Mouse (Mus musculus) heart, embryonic 14.5 days (tissue): ENCODE data around the gene Cfap65. TPM values are rescaled to one million over a fixed set of nuclear protein-coding genes. Genes with fewer than 3 reads are reported as not detected.

Experiments
- ATAC-seq: fragments of 200-750 bp; cut with Nextera tagmentation; 2 replicates; pipeline ENCODE4 v1.8.0; 2017; ENCODE audit warnings: low read depth, moderate TSS enrichment; ENCODE audit not compliant: insufficient number of reproducible peaks, insufficient read depth, low FRiP score
- H3K27ac ChIP-seq, 2 experiments: fragments of 200-500 bp in 1 of 2; fragments of 300-500 bp in 1 of 2; sonication (generic) in 1 of 2; replicated peaks in 1 of 2; 2 replicates each; pipeline ENCODE4 v1.5.1; 2012 to 2014; ENCODE audit warnings: low read depth in 2 of 2, low read length in 2 of 2, control low read depth in 1 of 2, mild to moderate bottlenecking in 1 of 2, mixed read lengths in 1 of 2; ENCODE audit not compliant: control insufficient read depth in 1 of 2, insufficient read depth in 1 of 2
- H3K27me3 ChIP-seq: fragments of 300-500 bp; sonication (generic); 2 replicates; pipeline ENCODE4 v1.6.1; 2014; ENCODE audit warnings: mild to moderate bottlenecking, low read length, control low read depth; ENCODE audit not compliant: control insufficient read depth, insufficient read depth
- H3K36me3 ChIP-seq: fragments of 300-500 bp; sonication (generic); 2 replicates; pipeline ENCODE4 v1.6.1; 2014; ENCODE audit warnings: mild to moderate bottlenecking, control low read depth, low read length, mixed read lengths; ENCODE audit not compliant: control insufficient read depth, insufficient read depth
- H3K4me1 ChIP-seq, 2 experiments: fragments of 200-500 bp in 1 of 2; fragments of 300-500 bp in 1 of 2; sonication (generic) in 1 of 2; 2 replicates each; pipeline ENCODE4 v1.6.1; 2012 to 2014; ENCODE audit warnings: low read length in 2 of 2, control low read depth in 1 of 2, mixed read lengths in 1 of 2; ENCODE audit not compliant: control insufficient read depth in 2 of 2, insufficient read depth in 2 of 2
- H3K4me2 ChIP-seq: fragments of 300-500 bp; sonication (generic); 2 replicates; pipeline ENCODE4 v1.6.1; 2014; ENCODE audit warnings: mild to moderate bottlenecking, low read length
- H3K4me3 ChIP-seq, 2 experiments: fragments of 200-500 bp in 1 of 2; fragments of 300-500 bp in 1 of 2; sonication (generic) in 1 of 2; 2 replicates each; pipeline ENCODE4 v1.5.1; 2012 to 2014; ENCODE audit warnings: low read length in 2 of 2, mild to moderate bottlenecking in 2 of 2, control low read depth in 1 of 2, low read depth in 1 of 2, moderate library complexity in 1 of 2; ENCODE audit not compliant: control insufficient read depth in 1 of 2, insufficient read depth in 1 of 2
- H3K9ac ChIP-seq: fragments of 300-500 bp; sonication (generic); 2 replicates; pipeline ENCODE4 v1.6.1; 2014; ENCODE audit warnings: mild to moderate bottlenecking, low read length
- H3K9me3 ChIP-seq: fragments of 300-500 bp; sonication (generic); 2 replicates; pipeline ENCODE4 v1.6.1; 2016; ENCODE audit warnings: low read length, control low read depth; ENCODE audit not compliant: control insufficient read depth
- WGBS: fragments of 180-500 bp; shearing (Covaris S2); extraction: QIAGEN DNeasy Blood & Tissue Kit; methylation state at CpG from one replicate; pipeline ENCODE4 v1.1.7; 2014; 5-methylcytosine and 5-hydroxymethylcytosine counted together
- polyA plus RNA-seq: library from polyadenylated mRNA; unstranded; fragments of >200 nt; fragmentation: Nextera tagmentation; extraction: Ambion mirVana; gene quantifications from 2 replicates; pipeline ENCODE4 v1.2.1, GENCODE M21; 2014

Gene Cfap65
- polyA plus RNA-seq: not detected in 2 replicates

- H3K27me3 ChIP-seq: peaks cover 59% of the 10 kb centered on the region
- H3K9me3 ChIP-seq: no peaks in the 10 kb centered on the region
- H3K27ac ChIP-seq: no peak within 1 kb of the TSS
- H3K9ac ChIP-seq: no peak within 1 kb of the TSS
- no peaks in the 10 kb centered on the region for H3K4me1 ChIP-seq
- ATAC-seq: no peak
- H3K4me3 ChIP-seq: no peak within 1 kb of the TSS; a peak in 1 of 4 replicates
- H3K36me3 ChIP-seq: no peaks in the 10 kb centered on the region
- H3K4me2 ChIP-seq: peak within 1 kb of the TSS; percentile 29
- WGBS: 3% methylated on average over 18 of the region's 18 CpGs
These were observed at the start of gene Cfap65 for GRCm38 (mm10) chr1:74935402-74935801. Gene Cfap65 (minus strand): TSS chr1:74935599.

DNA sequence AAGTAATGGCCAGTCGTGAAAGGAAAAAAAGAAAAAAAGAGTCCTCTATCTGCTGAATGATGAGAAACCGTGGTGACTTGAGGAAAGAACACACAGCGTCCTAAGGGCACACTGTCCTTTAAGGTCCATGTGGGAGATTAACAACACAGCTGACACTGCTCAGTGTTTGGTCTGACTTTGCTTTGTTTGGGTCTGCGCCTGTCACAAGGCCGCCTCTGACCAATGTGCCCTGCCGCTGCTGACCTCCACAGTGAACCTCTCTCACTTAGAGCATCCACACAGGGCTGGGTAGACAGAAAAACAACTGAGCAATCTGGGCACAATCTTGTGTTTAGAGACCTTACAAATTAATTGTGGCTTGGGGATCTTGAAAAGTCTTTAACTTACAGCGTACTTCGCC, 41.6 kb upstream of the Cfap65 start:
- Histone ChIP-seq H3K4me2 (no peak overlapping the region), H3K36me3 (no peaks in the 10 kb centered on the region), H3K9me3 (no peaks in the 10 kb centered on the region), H3K4me1 (no peaks in the 10 kb centered on the region), H3K27me3 (no peaks in the 10 kb centered on the region), H3K9ac (no peak overlapping the region), H3K4me3 (no peak overlapping the region), H3K27ac (no peak overlapping the region)
- no peak for ATAC-seq
- 80% methylated on average over 8 of the region's 8 CpGs for WGBS

DNA sequence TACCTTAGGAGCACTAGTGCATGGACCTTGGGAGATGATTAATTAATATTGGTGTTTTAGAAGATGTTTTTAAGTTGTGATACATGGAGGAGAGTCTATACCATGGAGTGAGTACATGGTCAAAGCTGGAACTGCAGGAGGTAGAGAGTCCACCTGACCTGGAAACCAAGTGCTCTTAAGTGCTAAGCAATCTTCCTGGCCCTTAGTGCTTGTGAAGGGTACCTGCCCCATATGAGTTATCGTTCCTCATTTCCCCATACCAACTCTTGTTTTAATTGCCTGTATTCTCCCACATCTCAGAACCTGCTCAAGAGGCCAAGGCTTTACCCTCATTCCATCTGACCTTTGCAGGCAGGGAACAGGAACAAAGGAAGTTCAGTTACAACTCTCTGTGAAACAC, 40.5 kb upstream of the Cfap65 start:
- H3K4me1 ChIP-seq: no peaks in the 10 kb centered on the region
- H3K36me3 ChIP-seq: no peaks in the 10 kb centered on the region
- no peak for ATAC-seq
- H3K4me3 ChIP-seq: no peak overlapping the region
- H3K27ac ChIP-seq: no peak overlapping the region
- H3K4me2 ChIP-seq: no peak overlapping the region
- no peaks in the 10 kb centered on the region for H3K9me3 ChIP-seq
- H3K27me3 ChIP-seq: no peaks in the 10 kb centered on the region
- no peak overlapping the region for H3K9ac ChIP-seq
- WGBS: 96% methylated on average over 1 of the region's 1 CpGs

- H3K9me3 ChIP-seq: no peaks in the 10 kb centered on the region
- no peak overlapping the region for H3K27ac ChIP-seq
- no peak overlapping the region for H3K4me2 ChIP-seq
- H3K27me3 ChIP-seq: no peaks in the 10 kb centered on the region
- no peak overlapping the region for H3K4me3 ChIP-seq
- no peaks in the 10 kb centered on the region for H3K36me3 ChIP-seq
- H3K9ac ChIP-seq: no peak overlapping the region
- no peak for ATAC-seq
- H3K4me1 ChIP-seq: no peaks in the 10 kb centered on the region
- 71% methylated on average over 6 of the region's 6 CpGs for WGBS
These were observed 38.2 kb upstream of the Cfap65 start for GRCm38 (mm10) chr1:74973590-74973989.

DNA sequence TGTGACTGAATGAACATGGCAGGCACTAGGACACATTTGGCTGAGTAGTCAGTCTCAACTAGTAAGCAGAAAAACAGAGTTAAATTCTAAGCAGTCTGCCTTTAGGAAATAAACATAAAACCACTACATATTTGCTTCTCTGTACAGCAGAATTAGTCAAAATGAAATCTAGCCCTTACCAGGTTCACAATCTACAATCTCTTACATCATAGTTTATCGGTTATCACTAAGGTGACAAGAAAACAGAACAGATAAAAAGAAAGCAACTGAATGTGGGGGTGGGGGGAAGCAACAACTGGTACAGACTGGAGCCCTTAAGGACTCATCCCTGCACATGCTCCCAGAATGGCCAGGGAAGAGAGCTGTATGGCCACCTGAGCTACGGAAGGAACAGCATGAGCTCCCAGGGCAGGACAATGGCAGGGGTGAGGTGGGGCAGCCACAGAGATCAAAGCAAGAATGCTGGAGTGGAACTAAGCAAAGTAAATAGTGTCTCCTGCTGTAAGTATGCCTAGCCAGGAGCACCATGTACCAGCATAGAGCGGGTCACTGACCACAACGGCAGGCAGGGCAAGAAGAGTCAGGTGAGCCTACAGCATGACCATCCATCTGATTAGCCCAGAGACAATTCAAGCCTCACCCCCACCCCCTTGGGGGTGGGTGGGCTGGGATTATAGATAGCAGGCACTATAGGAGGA, 36.1 kb upstream of the Cfap65 start:
- Histone ChIP-seq H3K27ac (no peak overlapping the region), H3K27me3 (no peaks in the 10 kb centered on the region), H3K4me1 (peaks cover 0 to 7% of the 10 kb centered on the region in 2 experiments; a peak in 2 of 4 replicates), H3K4me2 (no peak overlapping the region), H3K9me3 (no peaks in the 10 kb centered on the region), H3K4me3 (no peak overlapping the region), H3K9ac (no peak overlapping the region), H3K36me3 (no peaks in the 10 kb centered on the region)
- 68% methylated on average over 4 of the region's 4 CpGs for WGBS
- no peak for ATAC-seq

DNA sequence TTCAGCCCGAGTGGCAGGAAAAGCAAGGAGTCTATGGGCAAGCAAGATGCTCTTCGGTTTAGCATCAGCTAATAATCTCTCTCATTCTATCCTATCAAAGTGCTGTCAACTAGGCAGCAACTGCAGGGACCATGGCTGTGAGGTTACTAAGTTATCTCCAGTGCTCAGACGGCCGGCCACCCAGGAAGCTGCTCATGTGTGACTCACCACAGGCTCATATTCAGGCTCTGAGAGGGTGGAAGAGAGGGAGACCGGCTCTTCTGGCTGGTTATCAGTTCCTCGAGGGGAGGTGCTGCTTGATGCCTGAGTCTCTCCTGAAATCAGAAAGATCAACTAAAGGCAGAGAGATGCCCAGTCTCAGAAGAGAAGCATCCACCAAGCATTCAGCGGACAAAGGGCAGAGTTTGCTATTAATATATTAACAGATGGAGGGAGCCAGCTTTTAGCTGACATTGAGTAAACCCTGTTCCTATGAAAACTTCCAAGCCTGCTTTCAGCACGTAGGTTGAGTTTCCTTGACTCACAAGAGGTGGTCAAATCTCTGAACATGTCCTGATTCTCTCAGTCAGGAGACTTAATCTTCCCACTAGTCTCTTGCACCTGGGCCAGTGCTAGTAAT, 32.7 kb upstream of the Cfap65 start:
- H3K4me2 ChIP-seq: no peak overlapping the region
- no peaks in the 10 kb centered on the region for H3K9me3 ChIP-seq
- no peak overlapping the region for H3K9ac ChIP-seq
- H3K27ac ChIP-seq: no peak overlapping the region
- peaks cover 10% of the 10 kb centered on the region; the same call in 1 of the 2 replicates for H3K27me3 ChIP-seq
- no peaks in the 10 kb centered on the region for H3K36me3 ChIP-seq
- H3K4me3 ChIP-seq: no peak overlapping the region
- ATAC-seq: no peak
- WGBS: 31% methylated on average over 8 of the region's 8 CpGs
- H3K4me1 ChIP-seq: peaks cover 0 to 9% of the 10 kb centered on the region in 2 experiments; a peak in 2 of 4 replicates

DNA sequence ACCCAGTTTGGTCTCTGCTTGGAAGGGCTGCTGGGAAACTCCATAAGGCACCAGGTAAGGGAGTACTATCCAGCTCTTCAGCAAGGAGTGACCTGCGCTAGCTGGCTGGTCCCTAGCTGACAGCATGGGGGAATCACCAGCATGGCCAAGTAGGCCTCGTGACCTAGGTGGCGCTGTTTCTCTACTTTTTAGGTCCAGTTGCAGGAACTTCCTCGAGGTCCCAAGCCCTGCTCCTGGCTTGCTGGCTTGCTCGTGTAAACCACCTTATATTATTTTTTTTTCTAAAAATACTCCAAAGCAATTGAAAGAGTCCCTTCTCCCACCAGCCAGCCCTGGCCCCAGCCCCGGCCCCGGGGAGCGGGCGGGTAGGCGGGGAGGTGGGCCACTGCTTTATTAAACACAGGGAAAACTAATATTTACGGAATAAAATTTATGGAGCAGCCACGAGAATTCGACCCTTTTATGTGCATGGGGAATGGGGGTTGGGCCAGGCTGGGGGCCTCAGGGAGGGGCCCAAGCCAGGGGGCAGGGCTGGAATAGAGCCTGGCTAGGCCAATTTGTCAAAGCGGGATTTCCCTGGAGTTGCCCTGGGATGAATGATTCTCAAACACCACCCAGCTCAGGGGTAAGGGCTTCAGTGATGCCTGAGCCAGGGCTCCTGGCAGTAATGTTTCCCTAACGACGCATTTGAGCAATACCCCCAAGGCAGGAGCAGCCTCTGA, 29.3 kb upstream of the Cfap65 start:
- Histone ChIP-seq H3K4me2 (peak overlapping the region; percentile 58), H3K4me1 (peaks cover 0 to 9% of the 10 kb centered on the region in 2 experiments; a peak in 2 of 4 replicates), H3K9me3 (no peaks in the 10 kb centered on the region), H3K27ac (no peak overlapping the region), H3K27me3 (peaks cover 10% of the 10 kb centered on the region; the same call in 1 of the 2 replicates), H3K4me3 (peak overlapping the region in 1 of 2 experiments; percentile 16; a peak in 1 of 4 replicates), H3K9ac (peak overlapping the region; percentile 41; the same call in 1 of the 2 replicates), H3K36me3 (no peaks in the 10 kb centered on the region)
- 20% methylated on average over 16 of the region's 16 CpGs for WGBS
- 0 out of 2 replicates have a peak, but pooled peaks have one; percentile 61 for ATAC-seq
